Mouse (Mus musculus): ENCODE results near the gene Kcnk5.

GRCm38 (mm10) chr14:20191136-20191735 is 9.6 kb upstream of the Kcnk5 start:
- TF ChIP-seq CTCF (conservative IDR thresholded peaks at IDR 0.05; ENCODE audit: low read length): no peak
- TF ChIP-seq POU5F1 (IDR thresholded peaks at IDR 0.05; ENCODE audit: borderline replicate concordance, low read length): no peak
- TF ChIP-seq NANOG (IDR thresholded peaks at IDR 0.05; ENCODE audit: borderline replicate concordance, low read length): no peak

Measured in E14TG2a.4 (cell line).